In genomic region chr5:113135513-113135912, GRCm38 (mm10) we compare ENCODE assay signal across 8 mouse cellular contexts. TPM values are rescaled to one million over a fixed set of nuclear protein-coding genes. Genes with fewer than 3 reads are reported as not detected.
DNase-seq lines count a peak whose midpoint lies in the region; ATAC-seq and TF ChIP-seq lines count a peak whose summit lies in the region.

No protein-coding gene starts in this region.

- TF ChIP-seq POLR2A in liver, adult 2 months (IDR thresholded peaks at IDR 0.05; ENCODE audit: extremely low read depth, insufficient read depth, low read length): no peak

- H3K4me2 ChIP-seq in hindbrain, embryonic 14.5 days (replicated peaks): peak overlapping the region; percentile 9
- H3K4me2 ChIP-seq in hindbrain, embryonic 12.5 days (replicated peaks): no peak overlapping the region
- H3K4me2 ChIP-seq in forebrain, postnatal 0 days (ENCODE audit: low read depth): peak overlapping the region; percentile 96

- DNase-seq in hindbrain, embryonic 14.5 days (ENCODE audit: low spot score): no peak
- DNase-seq in forebrain, postnatal 0 days: no peak
- DNase-seq in liver, adult 2 months (ENCODE audit: extremely low read depth, low read depth, low spot score): no peak
- DNase-seq in thymus, adult 18-20 months: no peak
- DNase-seq in gastrocnemius, adult 8-10 months (ENCODE audit: low spot score in 2 of 2): no peak
- DNase-seq in yolk sac, embryonic 10.5 days (ENCODE audit: low spot score): no peak

- no peak overlapping the region for H3K27ac ChIP-seq in hindbrain, embryonic 14.5 days
- no peak overlapping the region for H3K27ac ChIP-seq in hindbrain, embryonic 12.5 days
- H3K27ac ChIP-seq in brown adipose tissue, adult 24 weeks (replicated peaks; ENCODE audit: low read depth, low read length): peak overlapping the region; percentile 92
- H3K27ac ChIP-seq in forebrain, postnatal 0 days (ENCODE audit: low read depth, low read length): no peak overlapping the region
- peak overlapping the region; percentile 97 for H3K27ac ChIP-seq in liver, adult 2 months (replicated peaks; ENCODE audit: insufficient read depth, low read depth, low read length)

- H3K9me3 ChIP-seq in hindbrain, embryonic 14.5 days (ENCODE audit: control insufficient read depth, low read length): no peaks in the 10 kb centered on the region
- H3K9me3 ChIP-seq in hindbrain, embryonic 12.5 days (replicated peaks): peaks cover under 1% of the 10 kb centered on the region
- no peaks in the 10 kb centered on the region for H3K9me3 ChIP-seq in forebrain, postnatal 0 days (ENCODE audit: low read length)

- no peaks in the 10 kb centered on the region for H3K36me3 ChIP-seq in hindbrain, embryonic 14.5 days (replicated peaks; ENCODE audit: control insufficient read depth, insufficient read depth)
- H3K36me3 ChIP-seq in hindbrain, embryonic 12.5 days: no peaks in the 10 kb centered on the region
- no peaks in the 10 kb centered on the region for H3K36me3 ChIP-seq in forebrain, postnatal 0 days (ENCODE audit: insufficient read depth)
- peaks cover 2% of the 10 kb centered on the region; the same call in 1 of the 2 replicates for H3K36me3 ChIP-seq in liver, adult 2 months (ENCODE audit: control insufficient read depth, insufficient read depth, low read length)

- no peak overlapping the region for H3K9ac ChIP-seq in hindbrain, embryonic 14.5 days
- no peak overlapping the region for H3K9ac ChIP-seq in hindbrain, embryonic 12.5 days
- H3K9ac ChIP-seq in forebrain, postnatal 0 days: no peak overlapping the region
- H3K9ac ChIP-seq in liver, adult 2 months (ENCODE audit: low read depth, low read length): peak overlapping the region; percentile 95

- peaks cover 13% of the 10 kb centered on the region for H3K27me3 ChIP-seq in hindbrain, embryonic 14.5 days (ENCODE audit: control insufficient read depth, insufficient read depth, low read length)
- H3K27me3 ChIP-seq in hindbrain, embryonic 12.5 days: peaks cover 41% of the 10 kb centered on the region
- H3K27me3 ChIP-seq in forebrain, postnatal 0 days (ENCODE audit: insufficient read depth, low read length): peaks cover 4% of the 10 kb centered on the region; the same call in 1 of the 2 replicates
- H3K27me3 ChIP-seq in liver, adult 2 months (ENCODE audit: control insufficient read depth, insufficient read depth, low read length): no peaks in the 10 kb centered on the region

- no peak overlapping the region for H3K4me3 ChIP-seq in hindbrain, embryonic 14.5 days (replicated peaks; ENCODE audit: low read length)
- no peak overlapping the region for H3K4me3 ChIP-seq in hindbrain, embryonic 12.5 days
- H3K4me3 ChIP-seq in brown adipose tissue, adult 24 weeks (ENCODE audit: insufficient read depth, low read depth, low read length): peak overlapping the region; percentile 74
- no peak overlapping the region for H3K4me3 ChIP-seq in forebrain, postnatal 0 days (ENCODE audit: low read depth, low read length)
- peak overlapping the region; percentile 93 for H3K4me3 ChIP-seq in liver, adult 2 months (ENCODE audit: insufficient read depth, low read depth, low read length)

- ATAC-seq in hindbrain, embryonic 14.5 days (ENCODE audit: low FRiP score): no peak
- ATAC-seq in hindbrain, embryonic 12.5 days (ENCODE audit: low FRiP score): no peak
- no peak for ATAC-seq in forebrain, postnatal 0 days

- H3K4me1 ChIP-seq in hindbrain, embryonic 14.5 days (replicated peaks; ENCODE audit: control insufficient read depth, insufficient read depth, low read length): peaks cover 22% of the 10 kb centered on the region
- H3K4me1 ChIP-seq in hindbrain, embryonic 12.5 days: peaks cover 38% of the 10 kb centered on the region
- H3K4me1 ChIP-seq in brown adipose tissue, adult 24 weeks (ENCODE audit: control insufficient read depth, insufficient read depth, insufficient read length, low read length): peaks cover 19% of the 10 kb centered on the region
- peaks cover 9% of the 10 kb centered on the region; the same call in 1 of the 2 replicates for H3K4me1 ChIP-seq in forebrain, postnatal 0 days (ENCODE audit: insufficient read depth)
- H3K4me1 ChIP-seq in liver, adult 2 months (ENCODE audit: control insufficient read depth, insufficient read depth, low read length): peaks cover 52% of the 10 kb centered on the region

- H3K79me2 ChIP-seq in liver, adult 2 months (ENCODE audit: control insufficient read depth, insufficient read depth, low read length): peaks cover 76% of the 10 kb centered on the region

- WGBS in hindbrain, embryonic 14.5 days: 52% methylated on average over 10 of the region's 10 CpGs
- 45% methylated on average over 10 of the region's 10 CpGs for WGBS in hindbrain, embryonic 12.5 days
- WGBS in forebrain, postnatal 0 days: 23% methylated on average over 10 of the region's 10 CpGs
- 8% methylated on average over 10 of the region's 10 CpGs for WGBS in liver, adult 2 months

- TF ChIP-seq CTCF in forebrain, postnatal 0 days (IDR thresholded peaks at IDR 0.05; ENCODE audit: low read depth): no peak
- no peak for TF ChIP-seq CTCF in liver, adult 2 months (IDR thresholded peaks at IDR 0.05; ENCODE audit: low read depth, low read length)

RNA-seq across cellular contexts. Expression of gene Crybb3, which starts 54.1 kb away (rescaled TPM):
- polyA plus RNA-seq in hindbrain, embryonic 14.5 days (2014; fragmentation: Nextera tagmentation; extraction: Ambion mirVana): 0.57 and 0.99 TPM in 2 replicates
- polyA plus RNA-seq in hindbrain, embryonic 12.5 days (2016; fragmentation: Nextera tagmentation; extraction: Ambion mirVana): 0.74 and 0.81 TPM in 2 replicates
- polyA plus RNA-seq in brown adipose tissue, adult 24 weeks (2012; ENCODE audit: insufficient read depth, insufficient read length, missing spikeins): not detected in 2 replicates
- total RNA-seq in forebrain, postnatal 0 days (2014; rRNA removed): 0.81 and 2.0 TPM in 2 replicates
- 1.6 and 1.7 TPM in 2 replicates for polyA plus RNA-seq in forebrain, postnatal 0 days (2015; fragmentation: Nextera tagmentation; extraction: Ambion mirVana)
- 0.27 and 2.3 TPM in 2 replicates for total RNA-seq in liver, adult 2 months (2014; rRNA removed)
- 2.4 and 4.3 TPM in 2 replicates for polyA plus RNA-seq in liver, adult 2 months (2012; rRNA removed)
- total RNA-seq in gastrocnemius, adult 8-10 months (2022): under 1 TPM in 2 of 4 experiments, not detected in 2; 0.41 to 0.83 TPM

Comparison
In these comparisons a context has a peak if more than half of its experiments do, and no peak if none do; other contexts are left out.
1. H3K27ac ChIP-seq: peak in brown adipose tissue, adult 24 weeks (single experiment) and liver, adult 2 months (single experiment); none in hindbrain, embryonic 14.5 days (single experiment), hindbrain, embryonic 12.5 days (single experiment) and forebrain, postnatal 0 days (single experiment).
2. H3K4me3 ChIP-seq: peak in brown adipose tissue, adult 24 weeks (single experiment) and liver, adult 2 months (single experiment); none in hindbrain, embryonic 14.5 days (single experiment), hindbrain, embryonic 12.5 days (single experiment) and forebrain, postnatal 0 days (single experiment).